Mouse (Mus musculus): ENCODE data around the gene Map7.

Map7 gene

GRCm38 (mm10) chr10:20287369-20287768 is 139.1 kb downstream of the Map7 start:
- no peak for DNase-seq (ENCODE audit: low spot score)

- DNase-seq (ENCODE audit: low spot score) = peak; percentile 70
Measured at GRCm38 (mm10) chr10:20290467-20290883, 142.2 kb downstream of the Map7 start.

GRCm38 (mm10) chr10:20295961-20296360 is 147.7 kb downstream of the Map7 start:
- DNase-seq (ENCODE audit: low spot score) = no peak

- no peak for DNase-seq (ENCODE audit: low spot score)
Measured at GRCm38 (mm10) chr10:20298152-20298920, 150.1 kb downstream of the Map7 start.

- DNase-seq (ENCODE audit: low spot score) = no peak
Measured at GRCm38 (mm10) chr10:20299114-20299513, 150.8 kb downstream of the Map7 start.

GRCm38 (mm10) chr10:20310969-20311769 is 162.9 kb downstream of the Map7 start:
- peak; percentile 12 for DNase-seq (ENCODE audit: low spot score)

GRCm38 (mm10) chr10:20311918-20312735 is 163.9 kb downstream of the Map7 start, which contains the start of gene Bclaf1:
TSS of gene Bclaf1 (plus strand) at chr10:20312469.
- peak; percentile 100 for DNase-seq (ENCODE audit: low spot score)

- peak; percentile 92 for DNase-seq (ENCODE audit: low spot score)
Measured at GRCm38 (mm10) chr10:20312736-20313301, 164.5 kb downstream of the Map7 start.

GRCm38 (mm10) chr10:20313447-20313846 is 165.2 kb downstream of the Map7 start:
- DNase-seq (ENCODE audit: low spot score) = no peak

GRCm38 (mm10) chr10:20313941-20314340 is 165.7 kb downstream of the Map7 start:
- no peak for DNase-seq (ENCODE audit: low spot score)

GRCm38 (mm10) chr10:20314797-20315196 is 166.5 kb downstream of the Map7 start:
- peak; percentile 16 for DNase-seq (ENCODE audit: low spot score)

- DNase-seq (ENCODE audit: low spot score) = no peak
Measured at GRCm38 (mm10) chr10:20317466-20317865, 169.2 kb downstream of the Map7 start.

GRCm38 (mm10) chr10:20326226-20326625 is 178.0 kb downstream of the Map7 start:
- DNase-seq (ENCODE audit: low spot score) = no peak
